Mouse (Mus musculus): ENCODE measurements around the gene Reep1.
"Not testable (repeated sequence)": the region's sequence is repeated elsewhere in the genome, so short reads cannot be mapped to it uniquely, and the experiment has no call there.

Gene Reep1

DNA sequence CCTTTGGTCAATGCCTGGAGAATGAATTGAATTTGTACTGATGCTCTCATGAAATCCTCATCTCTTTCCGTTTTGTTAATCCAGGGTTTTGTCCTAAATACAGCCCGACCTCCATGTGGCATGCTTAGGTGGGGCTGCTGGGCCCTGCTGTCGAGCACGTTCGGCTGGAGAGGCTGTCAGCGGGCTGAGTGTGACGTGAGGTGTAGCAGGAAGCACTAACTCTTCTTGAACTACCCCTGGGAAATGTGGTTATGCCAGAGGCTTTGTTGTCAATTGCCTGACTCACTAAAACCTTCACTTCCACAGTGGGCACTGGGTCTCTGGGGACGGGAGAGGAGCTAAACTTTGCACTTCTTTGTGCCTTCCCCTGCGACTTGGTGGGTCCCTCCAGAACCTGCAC is 81.0 kb downstream of the Reep1 start:
- DNase-seq, result no peak

GRCm38 (mm10) chr6:71791771-71792170 is 84.4 kb downstream of the Reep1 start:
- no peak for DNase-seq

GRCm38 (mm10) chr6:71799391-71799790 is 92.0 kb downstream of the Reep1 start:
- DNase-seq, result no peak

DNA sequence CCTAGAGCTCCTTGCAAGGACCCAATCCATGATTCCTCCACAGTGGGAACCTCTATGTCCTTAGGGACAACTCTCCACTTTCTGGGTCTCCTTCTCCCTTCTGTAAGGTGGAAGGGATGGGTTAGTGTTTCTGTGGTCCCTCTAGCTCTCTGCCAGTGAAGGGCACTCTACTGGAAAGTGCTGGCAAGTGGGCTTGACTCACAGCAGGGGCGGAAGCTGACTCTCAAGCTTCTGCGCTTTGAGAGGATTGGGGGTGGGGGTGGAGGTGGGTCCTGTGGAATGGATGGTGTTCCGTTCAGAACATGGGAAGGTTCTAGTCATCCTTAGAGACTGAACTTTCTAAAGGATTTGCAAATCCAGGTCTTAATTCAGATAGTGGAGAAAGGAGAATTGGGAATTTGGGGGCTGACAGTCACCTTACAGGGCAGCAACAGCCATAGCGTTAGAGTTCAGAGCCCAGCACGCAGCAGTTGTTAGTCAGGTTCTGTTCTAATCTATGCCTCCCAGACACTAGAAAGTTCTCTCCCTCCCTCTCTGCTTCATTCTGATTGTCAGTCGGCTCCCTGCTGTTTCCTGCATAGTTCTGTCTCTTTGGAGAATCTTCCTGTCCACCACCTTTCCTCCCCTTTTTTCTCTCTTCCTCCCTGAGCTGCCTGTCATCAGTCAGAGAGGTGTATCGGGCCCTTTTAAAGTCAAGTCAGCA is 93.8 kb downstream of the Reep1 start:
- DNase-seq, result no peak

DNA sequence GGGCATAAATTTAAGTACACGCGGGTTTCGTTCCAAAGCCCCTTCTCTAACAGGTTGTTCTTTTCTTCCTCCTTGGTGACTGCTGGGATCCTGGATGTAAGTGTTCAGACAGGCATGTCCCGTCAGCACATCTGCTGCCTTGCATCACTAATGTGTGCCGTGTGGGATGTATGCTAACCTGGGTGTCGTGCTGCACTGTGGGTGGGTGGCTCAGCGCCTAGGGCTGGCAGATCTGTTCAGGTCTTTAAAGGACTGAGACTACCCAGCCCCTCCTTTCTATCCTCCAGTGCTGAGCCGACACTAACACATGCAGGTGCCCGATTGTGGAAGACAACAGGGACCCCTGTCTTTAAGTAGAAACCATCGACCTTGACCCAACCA is 94.3 kb downstream of the Reep1 start:
- no peak for DNase-seq

GRCm38 (mm10) chr6:71803609-71804008 is 96.2 kb downstream of the Reep1 start:
- DNase-seq, result no peak

DNA sequence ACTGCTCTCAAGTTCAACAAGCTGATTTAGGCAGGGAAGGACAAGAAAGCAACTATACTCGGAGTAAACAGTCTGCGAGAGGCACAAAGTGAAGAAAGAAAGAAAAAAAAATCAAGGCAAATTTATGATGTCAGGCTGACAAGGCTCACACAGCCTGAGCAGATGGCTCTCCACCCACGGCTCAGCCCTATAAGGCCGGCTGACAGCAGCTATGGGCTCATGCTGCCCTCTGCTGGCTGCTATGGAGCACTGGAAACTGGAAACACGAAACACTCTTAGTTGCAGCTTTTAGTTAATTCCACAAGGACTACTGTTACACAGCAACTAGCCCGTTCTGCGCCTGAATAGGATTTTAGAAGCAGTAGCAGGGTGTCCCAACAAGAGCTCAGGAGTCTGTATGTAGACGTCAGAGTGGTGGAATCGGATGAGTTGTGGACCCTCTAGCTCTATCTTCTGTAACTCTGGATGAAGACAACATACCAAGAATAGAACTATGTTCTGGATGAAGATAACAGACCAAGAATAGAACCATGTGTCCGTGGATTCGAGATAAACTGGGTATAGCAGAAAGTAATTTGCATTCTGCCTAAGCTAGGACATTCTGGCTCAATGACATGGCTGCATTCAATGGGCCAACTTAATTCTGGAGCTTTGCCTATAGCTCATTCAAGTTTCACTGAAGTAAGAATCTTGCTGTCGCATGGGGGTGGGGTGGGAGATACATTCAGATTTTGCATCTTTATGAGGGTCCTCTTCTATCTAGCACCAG is 96.9 kb downstream of the Reep1 start:
- peak; percentile 17 to 33 for DNase-seq

- no peak for DNase-seq
These were observed 99.4 kb downstream of the Reep1 start for GRCm38 (mm10) chr6:71806713-71807112.

- DNase-seq, result no peak
These were observed 102.5 kb downstream of the Reep1 start for GRCm38 (mm10) chr6:71809890-71810289.

- DNase-seq, result no peak
These were observed 105.5 kb downstream of the Reep1 start for GRCm38 (mm10) chr6:71812820-71813219.

- DNase-seq, result no peak
These were observed 112.5 kb downstream of the Reep1 start for GRCm38 (mm10) chr6:71819764-71820292.

DNA sequence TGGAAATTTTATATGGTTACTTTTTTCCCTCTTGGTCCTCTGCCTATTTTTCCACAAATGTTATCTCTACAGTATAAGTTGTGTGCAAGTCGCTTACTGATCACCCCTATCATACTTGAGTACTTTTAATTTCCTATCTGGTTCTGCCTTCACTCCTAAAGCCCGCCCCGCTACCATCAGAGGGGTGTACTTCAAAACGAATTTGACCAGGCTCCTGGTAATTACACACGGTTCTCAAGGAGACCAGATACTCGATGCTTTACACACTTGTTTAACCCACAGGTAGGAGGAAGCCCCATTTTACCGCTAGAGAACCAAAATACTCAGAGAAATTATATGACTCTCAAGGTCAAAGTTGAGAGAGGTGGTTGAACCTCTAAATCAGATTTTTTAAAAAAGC is 115.7 kb downstream of the Reep1 start:
- DNase-seq, result no peak

DNA sequence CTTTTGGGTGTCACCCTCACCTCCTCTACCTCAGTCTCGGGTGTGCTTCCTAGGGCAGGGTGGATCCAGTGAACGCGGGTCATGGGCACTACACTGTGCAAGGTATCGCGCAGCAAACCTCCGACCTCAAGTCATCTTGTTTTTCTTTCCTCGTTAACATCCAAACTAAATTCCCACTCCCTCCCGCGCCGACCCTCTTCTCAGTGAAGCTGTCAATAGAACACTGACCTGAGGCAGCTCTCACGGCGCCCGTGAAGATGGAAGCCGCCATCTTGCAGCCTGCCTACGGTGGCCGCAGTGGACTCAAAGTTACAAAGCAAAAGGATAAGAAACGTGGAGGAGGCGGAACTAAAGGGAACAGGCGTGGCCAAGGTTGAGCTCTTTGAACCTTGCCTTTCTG is 116.1 kb downstream of the Reep1 start:
- DNase-seq, result peak; percentile 75 to 82

DNA sequence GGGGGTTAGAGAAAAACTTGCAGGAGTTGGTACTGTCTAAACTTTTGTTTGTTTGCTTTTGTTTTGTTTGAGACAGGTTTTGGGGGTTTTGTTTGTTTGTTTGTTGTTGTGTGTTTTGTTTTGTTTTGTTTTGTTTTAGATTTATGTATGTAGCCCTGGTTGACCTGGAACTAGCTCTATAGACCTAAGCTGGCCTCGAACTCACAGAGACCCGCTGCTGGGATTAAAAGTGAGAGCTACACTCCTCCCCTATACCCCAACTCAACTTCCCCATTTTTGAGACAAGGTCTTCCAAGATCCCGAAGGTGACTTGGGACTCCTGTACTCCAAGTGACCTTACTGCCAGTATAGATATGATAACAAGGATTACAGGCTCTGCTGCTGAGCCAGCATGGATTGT is 116.6 kb downstream of the Reep1 start:
- DNase-seq, result no peak

GRCm38 (mm10) chr6:71826869-71827268 is 119.5 kb downstream of the Reep1 start, which contains the start of gene Mrpl35:
TSS of gene Mrpl35 (minus strand) at chr6:71826969.
- no peak for DNase-seq

GRCm38 (mm10) chr6:71829768-71830167 is 122.4 kb downstream of the Reep1 start:
- no peak for DNase-seq

DNA sequence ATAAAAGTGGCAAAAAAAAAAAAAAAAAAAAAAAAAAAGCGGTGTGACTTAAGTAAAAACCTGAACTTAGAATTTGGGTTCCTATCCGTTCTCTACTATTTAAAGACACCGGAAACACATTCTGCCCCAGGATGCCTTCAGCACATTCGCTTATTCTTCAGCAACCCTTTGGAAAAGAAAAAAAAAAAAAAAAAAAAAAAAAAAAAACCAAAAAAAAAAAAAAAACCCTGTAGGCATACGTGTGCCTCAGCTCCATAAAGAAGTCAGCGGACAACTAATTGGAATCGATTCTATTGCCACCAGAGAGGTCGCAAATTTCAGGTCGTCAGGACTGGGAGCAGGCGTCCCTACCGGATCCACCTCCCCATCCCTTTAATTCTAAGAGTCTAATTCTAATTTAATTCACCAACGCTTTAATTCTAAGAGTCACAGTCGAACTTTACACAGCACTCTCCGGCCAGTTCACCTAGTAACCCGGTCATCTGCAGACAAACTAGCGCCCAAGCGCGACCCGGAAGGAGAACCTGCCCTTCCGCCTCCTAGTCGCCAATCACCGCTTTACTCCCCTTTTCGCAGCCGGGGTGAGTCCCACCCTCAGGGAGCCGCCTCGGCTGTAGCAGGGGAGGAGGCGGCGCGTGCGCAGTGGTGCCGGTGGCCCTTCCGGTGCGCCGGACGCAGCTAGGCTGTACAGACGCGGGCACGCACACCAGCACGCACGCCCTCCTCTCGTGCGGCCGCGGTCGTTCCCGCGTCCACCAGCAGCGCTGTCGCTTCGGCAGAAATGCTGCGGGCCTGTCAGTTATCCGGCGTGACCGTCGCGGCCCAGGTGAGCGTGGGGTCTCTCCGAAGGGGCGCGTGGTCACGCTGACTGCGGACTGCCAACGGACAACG is 123.6 kb downstream of the Reep1 start, which contains the start of gene Immt:
TSS of gene Immt (plus strand) at position 642 of the 891 bp plus-strand sequence.
- DNase-seq, result peak; percentile 93 to 94

GRCm38 (mm10) chr6:71831581-71831960 is 124.2 kb downstream of the Reep1 start:
- peak; percentile 92 to 95 for DNase-seq

DNA sequence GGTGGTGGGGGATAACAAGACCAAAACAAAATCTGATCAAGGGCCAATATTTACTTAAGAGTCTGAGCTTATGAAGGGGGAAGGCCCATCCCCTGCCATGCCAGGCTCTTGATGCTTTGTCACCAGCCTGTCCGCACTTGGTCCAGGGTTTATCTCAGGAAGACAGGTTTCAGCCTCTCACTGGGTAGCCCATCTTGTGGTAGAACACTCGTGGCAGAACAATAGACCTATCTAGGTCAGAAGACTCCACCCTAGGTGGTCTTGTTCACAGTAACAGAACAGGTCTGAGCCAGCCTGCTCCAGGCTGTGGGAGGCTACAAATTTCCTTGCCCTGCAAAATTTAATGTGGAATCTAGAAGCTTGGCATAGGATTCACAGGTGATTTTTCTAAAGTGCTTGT is 129.4 kb downstream of the Reep1 start:
- DNase-seq, result no peak

GRCm38 (mm10) chr6:71839815-71840214 is 132.5 kb downstream of the Reep1 start:
- no peak for DNase-seq

DNA sequence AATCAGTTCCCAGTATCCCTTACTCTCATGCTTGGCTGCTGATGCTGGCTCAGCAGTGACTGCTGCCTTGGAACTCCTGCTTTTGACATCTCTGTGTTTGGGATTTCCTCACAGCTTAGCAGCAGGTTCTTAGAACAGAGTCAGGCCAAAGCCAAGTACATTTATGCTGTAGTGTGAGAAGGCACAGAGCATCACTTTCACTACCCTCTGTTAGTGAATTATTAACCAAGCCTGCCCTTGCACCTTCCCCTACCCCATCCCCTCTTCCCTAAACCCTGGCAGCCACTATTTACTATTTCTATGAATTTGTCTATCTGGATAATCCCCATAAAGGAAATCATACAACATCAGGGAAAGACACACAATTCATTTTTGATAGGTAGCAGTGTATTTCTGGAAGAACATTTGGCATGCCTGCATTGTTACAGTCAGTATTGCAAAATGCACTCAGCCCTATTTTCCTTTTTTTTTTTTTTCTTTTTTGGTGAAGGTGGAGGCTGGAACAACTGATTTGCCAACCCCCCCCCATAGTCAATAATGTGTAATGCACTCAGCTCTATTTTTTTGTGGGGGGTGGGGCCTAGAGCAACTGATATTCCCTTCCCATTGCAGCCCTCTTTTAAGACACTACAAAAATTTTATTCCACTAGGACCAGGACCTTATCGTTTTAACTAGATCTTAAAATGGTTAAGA is 133.4 kb downstream of the Reep1 start:
- no peak for DNase-seq

- not testable (repeated sequence) for DNase-seq
These were observed 139.5 kb downstream of the Reep1 start for GRCm38 (mm10) chr6:71846906-71847305.

Measured in thymus, adult 18-20 months (tissue).